Mouse (Mus musculus) heart, postnatal 0 days (tissue): ENCODE measurements around the gene Vat1.

Experiments used
- CTCF ChIP-seq: IDR thresholded peaks from 2 replicates; pipeline ENCODE4 v1.5.1; 2016; ENCODE audit warnings: antibody characterized with exemption, control low read depth, low read depth
- EP300 ChIP-seq: IDR thresholded peaks from 2 replicates; pipeline ENCODE4 v1.6.1; 2016; ENCODE audit warnings: antibody characterized with exemption, low read depth

DNA sequence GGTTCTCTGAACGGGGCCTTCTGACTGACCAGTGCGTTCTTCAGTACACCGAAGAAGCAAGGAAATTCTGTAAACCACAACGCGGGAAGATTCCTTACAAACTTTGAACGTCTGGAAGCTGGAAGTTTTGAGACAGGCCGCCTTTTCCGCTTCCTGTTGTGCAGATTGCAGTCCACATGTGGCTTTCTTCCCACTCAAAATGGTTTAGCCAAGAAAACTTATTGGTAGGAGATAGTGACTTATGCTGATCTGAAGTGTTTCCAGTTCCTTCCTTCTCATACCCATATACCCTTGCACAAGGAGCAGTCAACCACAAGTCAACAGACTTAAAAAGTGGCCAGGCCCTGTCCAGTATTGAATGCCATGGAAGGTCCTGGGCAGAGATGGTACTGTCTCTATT is 39.9 kb downstream of the Vat1 start:
- no peak for TF ChIP-seq CTCF
- TF ChIP-seq EP300, result no peak
